Mouse (Mus musculus) fibroblast of lung, adult 2 months (primary cell): Measurements from ENCODE around the gene Fkbp6.
"Not testable (repeated sequence)": the region's sequence is repeated elsewhere in the genome, so short reads cannot be mapped to it uniquely, and the experiment has no call there.

Source experiments
- DNase-seq: peaks from one replicate; pipeline ENCODE4 v3.0.0-alpha.2; 2011; ENCODE audit warnings: low read depth

Gene Fkbp6

DNA sequence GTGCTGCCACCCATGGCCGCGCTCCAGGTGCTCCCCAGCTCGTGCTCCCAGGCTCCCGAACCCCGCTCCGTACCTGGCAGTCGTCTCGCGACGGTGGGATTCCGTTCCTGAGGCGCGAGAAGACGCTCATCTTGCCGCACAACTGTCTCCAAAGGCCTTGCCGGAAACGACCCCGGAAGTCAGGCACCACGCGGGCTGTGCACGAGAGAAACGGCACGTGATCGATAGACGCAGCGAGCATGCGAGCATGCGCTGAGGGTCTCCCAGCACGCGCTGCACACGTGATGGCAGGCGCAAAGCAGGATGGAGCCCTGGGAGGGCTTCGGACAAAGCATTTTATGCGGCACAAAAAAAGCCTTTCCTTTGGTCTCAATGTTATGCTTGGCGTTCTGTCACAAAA is at the start of gene Fkbp6:
Gene Fkbp6 (minus strand): TSS at position 183 of the 400 bp plus-strand sequence.
- no peak for DNase-seq

DNA sequence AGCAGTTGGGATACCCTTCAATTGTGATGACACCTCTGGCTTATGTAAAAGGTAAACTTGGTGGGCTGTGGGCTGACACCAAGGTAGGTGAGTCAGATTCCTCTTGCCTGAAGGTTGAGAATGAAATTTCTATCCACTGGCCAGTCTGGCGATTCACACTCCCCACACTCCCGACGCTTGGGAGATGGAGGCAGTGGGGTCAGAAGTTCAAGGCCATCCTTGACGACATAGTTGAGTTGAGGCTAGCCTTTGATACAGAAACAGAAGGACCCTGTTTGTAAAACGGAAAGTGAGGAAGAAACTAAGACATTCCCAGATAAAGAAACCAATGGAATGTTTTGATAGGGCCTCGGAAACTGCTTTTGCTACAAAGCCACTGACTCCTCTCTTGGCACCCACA is 49.5 kb upstream of the Fkbp6 start:
- no peak for DNase-seq

- DNase-seq: no peak
Observed at GRCm38 (mm10) chr5:135395826-135396225, 46.0 kb upstream of the Fkbp6 start.

DNA sequence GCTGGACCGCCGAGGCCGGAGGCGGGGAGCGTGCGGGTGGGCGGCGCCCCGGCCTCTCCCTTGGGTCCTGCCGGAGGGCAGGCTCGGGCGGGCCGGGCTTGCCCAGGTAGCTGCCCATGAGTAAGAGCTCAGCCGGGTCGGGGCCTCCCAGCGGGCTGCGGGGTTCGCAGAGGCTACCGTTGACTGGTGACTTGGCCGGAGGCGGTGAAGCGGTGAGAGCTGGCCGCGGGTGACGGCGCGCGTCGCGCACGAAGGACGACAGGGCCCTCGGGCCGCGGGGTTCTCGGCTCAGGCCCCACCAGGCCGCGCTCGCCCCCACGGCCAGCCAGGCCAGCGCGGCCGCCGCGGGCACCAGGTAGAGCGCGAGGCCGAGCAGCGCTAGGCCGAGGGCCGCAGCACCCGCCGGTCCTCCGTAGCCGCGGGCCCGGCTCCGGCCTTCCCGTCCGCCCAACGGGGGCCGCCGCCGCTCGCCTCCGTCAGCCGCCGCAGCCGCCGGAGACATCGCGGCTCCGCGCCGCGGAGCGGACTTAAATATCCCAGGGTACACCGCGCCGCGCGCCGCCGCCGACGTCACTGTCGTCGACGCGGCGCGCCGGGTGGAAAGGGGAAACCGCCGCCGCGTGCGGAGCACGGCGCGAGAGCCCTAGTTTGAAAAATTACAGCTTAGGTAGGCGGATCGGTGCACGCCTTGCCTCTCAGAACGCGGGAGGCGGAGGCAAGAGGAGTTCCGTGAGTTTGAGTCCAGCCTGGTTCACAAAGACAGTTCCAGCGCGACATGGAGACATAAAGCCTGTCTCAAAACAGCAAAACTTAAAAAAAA is 44.4 kb upstream of the Fkbp6 start, which contains the start of gene Pom121:
Gene Pom121 (minus strand): TSS at position 543 of the 820 bp plus-strand sequence.
- peak; percentile 46 for DNase-seq

DNA sequence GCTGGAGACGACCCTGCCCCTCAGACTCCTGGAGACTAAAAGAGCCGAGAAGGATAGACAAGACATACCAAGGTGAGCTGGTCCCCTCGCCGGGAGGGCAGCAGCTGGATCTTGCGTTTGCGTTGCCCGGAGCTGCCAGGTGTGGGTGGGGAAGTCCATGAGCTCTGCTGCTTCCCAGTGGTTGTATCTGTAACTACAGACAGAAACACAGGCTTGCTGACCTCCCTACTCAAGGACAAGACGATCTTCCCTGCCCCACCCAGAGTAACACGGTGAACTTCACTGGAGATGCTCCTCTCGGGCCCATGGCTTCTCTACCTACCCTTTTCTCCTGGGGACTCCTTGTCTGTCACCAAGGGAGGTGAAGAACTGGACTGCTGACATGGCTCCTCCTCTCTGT is 33.9 kb upstream of the Fkbp6 start:
- DNase-seq: no peak

DNA sequence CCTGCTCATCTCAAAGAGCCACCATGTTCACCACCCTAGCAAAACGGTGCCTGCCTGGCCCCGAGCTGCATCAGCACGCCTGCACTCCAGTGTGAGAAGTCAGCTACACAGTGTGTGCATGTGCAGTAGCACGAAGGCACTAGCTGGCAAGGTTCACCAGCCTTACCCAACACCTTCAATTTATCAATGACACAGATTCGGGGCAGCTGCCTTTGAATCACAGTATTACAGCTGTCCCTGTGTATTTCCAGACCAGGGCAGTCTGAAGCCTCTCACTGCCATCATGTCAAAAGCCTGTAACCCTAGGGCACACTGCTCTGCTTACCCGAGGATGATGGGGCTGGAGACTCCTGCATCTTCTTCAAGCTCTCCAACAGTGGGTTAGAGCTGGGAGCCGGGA is 32.9 kb upstream of the Fkbp6 start:
- no peak for DNase-seq

DNA sequence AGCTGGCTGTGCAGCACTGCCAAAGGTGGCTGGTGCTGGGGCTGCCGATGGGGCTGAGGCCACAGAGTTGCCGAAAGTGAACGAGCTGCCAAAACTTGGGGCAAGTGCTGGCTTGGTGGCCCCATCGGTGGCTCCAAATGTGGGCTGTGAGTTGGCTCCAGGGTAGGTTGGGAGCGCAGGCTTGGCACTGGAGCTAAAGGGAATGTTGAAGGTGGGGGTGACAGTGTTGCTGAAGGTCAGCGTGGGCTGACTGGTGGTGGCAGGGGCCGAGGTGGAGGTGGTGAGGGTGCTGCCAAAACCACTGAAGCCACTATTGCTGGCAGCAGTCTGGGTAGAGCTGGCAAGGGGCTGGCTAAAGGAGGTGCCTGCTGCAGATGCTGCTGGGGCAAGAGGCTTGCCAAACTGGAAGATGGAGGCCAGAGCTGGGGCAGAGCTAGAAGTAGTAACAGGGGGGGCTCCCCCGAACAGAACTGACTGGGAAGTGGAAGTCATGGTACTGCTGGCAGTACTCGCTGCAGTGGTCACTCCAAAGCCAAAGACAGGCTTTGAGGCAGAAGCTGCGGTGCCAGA is 31.6 kb upstream of the Fkbp6 start:
- no peak for DNase-seq

- DNase-seq: no peak
Observed at GRCm38 (mm10) chr5:135380681-135381080, 30.8 kb upstream of the Fkbp6 start.

DNA sequence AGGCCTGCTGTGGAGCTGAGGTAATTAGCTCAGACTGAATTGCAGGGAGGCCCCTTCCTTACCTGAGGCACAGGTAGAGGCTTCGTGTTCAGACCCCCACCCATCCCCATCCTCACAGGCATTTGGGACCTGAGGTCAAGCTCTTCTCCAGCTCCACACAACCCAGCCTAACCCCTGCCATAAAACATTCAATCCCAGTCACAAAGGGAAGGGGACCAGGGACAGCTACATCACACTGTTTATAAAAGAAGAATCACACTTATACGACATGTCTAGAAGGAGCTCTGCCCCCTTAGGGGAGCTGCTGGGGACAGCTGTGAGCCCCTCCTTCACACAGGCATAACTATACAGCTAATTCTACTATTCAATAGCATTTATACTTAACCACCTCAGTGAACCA is 26.5 kb upstream of the Fkbp6 start:
- no peak for DNase-seq

GRCm38 (mm10) chr5:135375167-135375566 is 25.3 kb upstream of the Fkbp6 start:
- no peak for DNase-seq

- DNase-seq: no peak
Observed at GRCm38 (mm10) chr5:135373601-135374000, 23.8 kb upstream of the Fkbp6 start.

DNA sequence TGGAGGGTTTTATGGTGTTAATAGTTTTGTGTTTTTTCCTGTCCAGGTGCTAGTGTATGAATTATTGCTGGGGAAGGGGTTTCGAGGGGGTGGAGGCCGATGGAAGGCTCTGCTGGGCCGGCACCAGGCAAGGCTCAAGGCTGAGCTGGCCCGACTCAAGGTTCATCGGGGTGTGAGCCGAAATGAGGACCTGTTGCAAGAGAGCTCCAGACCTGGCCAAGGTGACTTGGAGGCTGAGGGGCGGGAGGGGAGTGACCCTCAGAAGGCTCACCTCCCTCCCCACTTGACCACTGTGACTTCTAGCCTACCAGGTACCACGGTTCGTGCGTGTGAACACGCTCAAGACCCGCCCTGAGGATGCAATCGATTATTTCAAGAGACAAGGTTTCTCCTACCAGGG is 21.4 kb upstream of the Fkbp6 start:
- DNase-seq: no peak

- DNase-seq: peak; percentile 79
Observed at GRCm38 (mm10) chr5:135369787-135370654, 20.2 kb upstream of the Fkbp6 start, which contains the start of gene Nsun5. TSS of gene Nsun5 (plus strand) at chr5:135369953.

DNA sequence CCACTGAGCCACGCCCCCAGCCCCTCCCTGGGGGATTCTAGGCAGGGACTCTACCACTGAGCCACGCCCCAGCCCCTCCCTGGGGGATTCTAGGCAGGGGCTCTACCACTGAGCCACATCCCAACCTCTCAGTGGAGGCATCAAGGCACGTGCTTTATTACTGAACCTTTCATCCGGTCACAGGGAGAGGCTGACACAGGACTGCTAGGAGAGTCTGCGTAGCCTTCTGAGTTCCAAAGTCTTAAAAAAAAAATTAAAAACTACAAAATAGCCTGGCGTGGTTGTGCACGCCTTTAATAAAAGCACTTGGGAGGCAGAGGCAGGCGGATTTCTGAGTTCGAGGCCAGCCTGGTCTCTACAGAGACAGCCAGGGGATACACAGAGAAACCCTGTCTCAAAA is 19.4 kb upstream of the Fkbp6 start:
- not testable (repeated sequence) for DNase-seq

- no peak for DNase-seq
Observed at GRCm38 (mm10) chr5:135368312-135368711, 18.5 kb upstream of the Fkbp6 start.

DNA sequence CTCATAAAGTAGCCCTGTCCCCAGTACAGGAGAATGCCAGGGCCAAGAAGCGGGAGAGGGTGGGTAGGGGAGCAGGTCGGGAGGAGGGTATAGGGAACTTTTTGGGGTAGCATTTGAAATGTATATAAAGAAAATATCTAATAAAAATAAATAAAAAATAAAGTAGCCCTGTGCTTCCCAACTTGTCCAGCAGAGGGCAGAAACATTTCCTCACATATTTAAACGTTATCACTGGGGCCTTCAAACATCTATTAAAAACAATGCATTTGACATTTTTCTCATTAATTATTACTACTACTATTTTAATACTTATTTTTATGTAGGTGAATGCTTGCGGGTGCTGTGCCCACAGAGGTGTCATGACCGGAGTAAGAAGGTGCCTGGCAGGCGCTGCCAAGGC is 18.0 kb upstream of the Fkbp6 start:
- DNase-seq: no peak

- no peak for DNase-seq
Observed at GRCm38 (mm10) chr5:135363540-135363939, 13.7 kb upstream of the Fkbp6 start.

DNA sequence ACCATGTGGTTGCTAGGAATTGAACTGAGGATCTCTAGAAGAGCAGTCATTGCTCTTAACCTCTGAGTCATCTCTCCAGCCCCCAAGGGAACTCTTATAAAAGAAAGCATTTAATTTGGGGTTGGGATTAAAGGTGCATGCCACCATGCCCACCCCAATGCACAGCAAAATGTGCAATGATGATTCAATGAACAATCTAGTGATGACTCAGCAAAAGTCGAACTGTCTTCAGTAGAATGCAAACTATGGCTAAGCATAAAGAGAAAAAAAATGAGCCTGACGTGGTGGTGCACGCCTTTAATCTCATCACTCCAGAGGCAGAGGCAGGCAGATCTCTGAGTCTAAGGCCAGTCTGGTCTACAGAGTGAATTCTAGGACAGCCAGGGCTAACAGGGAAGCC is 12.7 kb upstream of the Fkbp6 start:
- DNase-seq: no peak

GRCm38 (mm10) chr5:135359772-135360171 is 9.9 kb upstream of the Fkbp6 start:
- no peak for DNase-seq

GRCm38 (mm10) chr5:135357556-135357955 is 7.7 kb upstream of the Fkbp6 start:
- no peak for DNase-seq

DNA sequence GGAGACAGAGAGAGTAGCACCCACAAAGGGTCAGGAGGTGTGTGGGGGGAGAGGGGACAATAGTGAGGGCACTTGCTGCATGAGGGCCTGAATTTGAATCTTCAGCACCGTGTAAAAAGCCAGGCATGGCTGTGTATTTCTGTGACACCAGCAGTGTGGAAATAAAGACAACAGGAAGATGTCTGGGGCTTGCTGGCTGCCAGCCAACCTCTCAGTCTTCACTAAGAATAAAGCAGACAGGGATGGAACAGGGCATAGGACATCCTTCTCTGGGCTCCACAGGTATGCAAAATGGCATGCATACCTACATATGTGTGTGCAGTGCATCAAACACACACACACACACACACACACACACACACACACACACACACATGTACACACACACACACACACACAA is 6.2 kb upstream of the Fkbp6 start:
- no peak for DNase-seq

DNA sequence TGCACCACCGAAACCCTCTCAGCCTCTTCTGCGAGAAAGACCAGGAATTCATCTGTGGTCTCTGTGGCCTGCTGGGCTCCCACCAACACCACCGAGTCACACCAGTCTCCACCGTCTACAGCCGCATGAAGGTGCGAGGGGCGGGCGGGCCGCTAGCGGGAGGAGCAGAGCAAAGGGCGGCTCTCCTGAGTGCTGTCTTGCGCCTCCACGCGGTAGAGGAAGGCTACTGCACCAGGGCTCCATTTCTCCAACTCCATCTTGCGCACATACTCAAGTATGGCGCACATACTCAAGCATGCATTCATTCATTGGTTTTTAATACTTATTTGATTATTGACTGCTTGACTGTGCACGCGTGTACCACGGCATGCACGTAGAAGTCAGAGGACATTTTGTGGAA is 3.7 kb upstream of the Fkbp6 start:
- no peak for DNase-seq

GRCm38 (mm10) chr5:135352995-135353394 is 3.2 kb upstream of the Fkbp6 start, which contains the start of gene Trim50:
TSS of gene Trim50 (plus strand) at chr5:135353295.
- no peak for DNase-seq
